Comparison of ENCODE assay signal across 8 mouse cellular contexts in the genomic region with DNA sequence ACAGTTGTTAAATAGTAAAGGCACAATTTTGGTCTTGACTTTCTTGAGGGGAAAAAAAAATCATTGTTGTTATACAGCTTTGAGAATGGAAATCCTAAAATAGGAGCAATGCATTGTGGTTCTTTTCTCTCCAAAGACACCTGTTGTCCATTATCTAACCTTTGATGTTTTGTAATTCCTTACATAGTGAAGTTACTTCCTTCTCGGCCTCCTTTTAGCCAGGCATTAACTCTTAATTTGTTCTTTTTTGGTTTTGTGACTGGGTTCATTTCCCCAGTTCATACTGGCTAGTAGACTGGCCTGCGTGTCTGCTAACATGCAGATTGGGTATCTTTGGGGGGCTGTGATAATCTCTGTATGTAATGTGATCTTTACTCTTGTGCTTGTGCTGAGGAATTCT. TPM values are rescaled to one million over a fixed set of nuclear protein-coding genes. Genes with fewer than 3 reads are reported as not detected.
DNase-seq lines count a peak whose midpoint lies in the region; ATAC-seq lines count a peak whose summit lies in the region.

No protein-coding gene starts in this region.

- peak overlapping the region; percentile 93; the same call in 1 of the 2 replicates for H3K9ac ChIP-seq in heart, embryonic 15.5 days
- H3K9ac ChIP-seq in hindbrain, embryonic 12.5 days, result no peak overlapping the region

- no peaks in the 10 kb centered on the region for H3K9me3 ChIP-seq in heart, embryonic 15.5 days (replicated peaks)
- H3K9me3 ChIP-seq in hindbrain, embryonic 12.5 days (replicated peaks), result no peaks in the 10 kb centered on the region
- no peaks in the 10 kb centered on the region for H3K9me3 ChIP-seq in midbrain, embryonic 10.5 days (replicated peaks)

- no peaks in the 10 kb centered on the region for H3K27me3 ChIP-seq in heart, embryonic 15.5 days
- no peaks in the 10 kb centered on the region for H3K27me3 ChIP-seq in hindbrain, embryonic 12.5 days
- no peaks in the 10 kb centered on the region for H3K27me3 ChIP-seq in midbrain, embryonic 10.5 days (ENCODE audit: low read depth, poor library complexity, severe bottlenecking)

- intact Hi-C loops in heart, postnatal 14 days (cut with DNase I), result loop anchor here (5.0 kb wide), 1 partner anchor 80 kb away; no protein-coding TSS in a partner anchor

- no peak for ATAC-seq in heart, embryonic 15.5 days (replicated peaks; ENCODE audit: insufficient number of reproducible peaks, insufficient read depth, low FRiP score, low read depth)
- ATAC-seq in hindbrain, embryonic 12.5 days (ENCODE audit: low FRiP score), result no peak

- 17% methylated on average over 2 of the region's 2 CpGs for WGBS in heart, embryonic 15.5 days
- WGBS in hindbrain, embryonic 12.5 days, result 8% methylated on average over 2 of the region's 2 CpGs
- WGBS in midbrain, embryonic 10.5 days, result 8% methylated on average over 2 of the region's 2 CpGs

- DNase-seq in heart, postnatal 14 days, result no peak
- peak; percentile 12 for DNase-seq in Muller cell, postnatal 12 days (ENCODE audit: inconsistent ontology term)
- no peak for DNase-seq in midbrain, embryonic 10.5 days (ENCODE audit: low spot score)
- no peak for DNase-seq in frontal cortex, postnatal 14 days (ENCODE audit: low spot score in 2 of 2)
- no peak for DNase-seq in MN1 (ENCODE audit: low spot score)
- no peak for DNase-seq in ovary, postnatal 14 days (ENCODE audit: low spot score)

- H3K27ac ChIP-seq in heart, embryonic 15.5 days, result peak overlapping the region; percentile 33; the same call in 1 of the 2 replicates
- no peak overlapping the region for H3K27ac ChIP-seq in hindbrain, embryonic 12.5 days
- H3K27ac ChIP-seq in midbrain, embryonic 10.5 days (replicated peaks), result no peak overlapping the region

- peak overlapping the region; percentile 90 for H3K4me3 ChIP-seq in heart, embryonic 15.5 days
- peak overlapping the region; percentile 10 for H3K4me3 ChIP-seq in hindbrain, embryonic 12.5 days
- peak overlapping the region; percentile 91 for H3K4me3 ChIP-seq in midbrain, embryonic 10.5 days

- peak overlapping the region; percentile 81 for H3K4me2 ChIP-seq in heart, embryonic 15.5 days
- peak overlapping the region; percentile 80 for H3K4me2 ChIP-seq in hindbrain, embryonic 12.5 days (replicated peaks)

- peaks cover 27% of the 10 kb centered on the region for H3K4me1 ChIP-seq in heart, embryonic 15.5 days (replicated peaks)
- peaks cover 17% of the 10 kb centered on the region for H3K4me1 ChIP-seq in hindbrain, embryonic 12.5 days
- H3K4me1 ChIP-seq in midbrain, embryonic 10.5 days, result peaks cover 32% of the 10 kb centered on the region

- H3K36me3 ChIP-seq in heart, embryonic 15.5 days, result no peaks in the 10 kb centered on the region
- H3K36me3 ChIP-seq in hindbrain, embryonic 12.5 days, result no peaks in the 10 kb centered on the region
- no peaks in the 10 kb centered on the region for H3K36me3 ChIP-seq in midbrain, embryonic 10.5 days

RNA-seq across cellular contexts. Expression of a gene that starts 1.7 kb away (rescaled TPM):
- 11.0 and 16.3 TPM in 2 replicates for polyA plus RNA-seq in heart, embryonic 15.5 days (2015; fragmentation: Nextera tagmentation; extraction: Ambion mirVana)
- 1 to 10 TPM; 8.3 TPM for total RNA-seq in heart, postnatal 14 days (2021)
- polyA plus RNA-seq in hindbrain, embryonic 12.5 days (2016; fragmentation: Nextera tagmentation; extraction: Ambion mirVana), result 57.9 and 59.7 TPM in 2 replicates
- polyA plus RNA-seq in midbrain, embryonic 10.5 days (2016; fragmentation: Nextera tagmentation; extraction: Ambion mirVana), result 34.2 and 34.7 TPM in 2 replicates

Comparison
In these comparisons a context has a peak if more than half of its experiments do, and no peak if none do; other contexts are left out.
1. H3K4me3 ChIP-seq: peak in every context shown above with its lines; median percentile 91 in midbrain, embryonic 10.5 days; 90 in heart, embryonic 15.5 days; 10 in hindbrain, embryonic 12.5 days.